Mouse (Mus musculus) heart, embryonic 14.5 days (tissue): ENCODE data around the gene Ralb. TPM values are rescaled to one million over a fixed set of nuclear protein-coding genes. Genes with fewer than 3 reads are reported as not detected.

Source experiments
- ATAC-seq: fragments of 200-750 bp; cut with Nextera tagmentation; 2 replicates; pipeline ENCODE4 v1.8.0; 2017; ENCODE audit warnings: low read depth, moderate TSS enrichment; ENCODE audit not compliant: insufficient number of reproducible peaks, insufficient read depth, low FRiP score
- H3K27ac ChIP-seq, 2 experiments: fragments of 200-500 bp in 1 of 2; fragments of 300-500 bp in 1 of 2; sonication (generic) in 1 of 2; replicated peaks in 1 of 2; 2 replicates each; pipeline ENCODE4 v1.5.1; 2012 to 2014; ENCODE audit warnings: low read depth in 2 of 2, low read length in 2 of 2, control low read depth in 1 of 2, mild to moderate bottlenecking in 1 of 2, mixed read lengths in 1 of 2; ENCODE audit not compliant: control insufficient read depth in 1 of 2, insufficient read depth in 1 of 2
- H3K27me3 ChIP-seq: fragments of 300-500 bp; sonication (generic); 2 replicates; pipeline ENCODE4 v1.6.1; 2014; ENCODE audit warnings: mild to moderate bottlenecking, low read length, control low read depth; ENCODE audit not compliant: control insufficient read depth, insufficient read depth
- H3K36me3 ChIP-seq: fragments of 300-500 bp; sonication (generic); 2 replicates; pipeline ENCODE4 v1.6.1; 2014; ENCODE audit warnings: mild to moderate bottlenecking, control low read depth, low read length, mixed read lengths; ENCODE audit not compliant: control insufficient read depth, insufficient read depth
- H3K4me1 ChIP-seq, 2 experiments: fragments of 200-500 bp in 1 of 2; fragments of 300-500 bp in 1 of 2; sonication (generic) in 1 of 2; 2 replicates each; pipeline ENCODE4 v1.6.1; 2012 to 2014; ENCODE audit warnings: low read length in 2 of 2, control low read depth in 1 of 2, mixed read lengths in 1 of 2; ENCODE audit not compliant: control insufficient read depth in 2 of 2, insufficient read depth in 2 of 2
- H3K4me2 ChIP-seq: fragments of 300-500 bp; sonication (generic); 2 replicates; pipeline ENCODE4 v1.6.1; 2014; ENCODE audit warnings: mild to moderate bottlenecking, low read length
- H3K4me3 ChIP-seq, 2 experiments: fragments of 200-500 bp in 1 of 2; fragments of 300-500 bp in 1 of 2; sonication (generic) in 1 of 2; 2 replicates each; pipeline ENCODE4 v1.5.1; 2012 to 2014; ENCODE audit warnings: low read length in 2 of 2, mild to moderate bottlenecking in 2 of 2, control low read depth in 1 of 2, low read depth in 1 of 2, moderate library complexity in 1 of 2; ENCODE audit not compliant: control insufficient read depth in 1 of 2, insufficient read depth in 1 of 2
- H3K9ac ChIP-seq: fragments of 300-500 bp; sonication (generic); 2 replicates; pipeline ENCODE4 v1.6.1; 2014; ENCODE audit warnings: mild to moderate bottlenecking, low read length
- H3K9me3 ChIP-seq: fragments of 300-500 bp; sonication (generic); 2 replicates; pipeline ENCODE4 v1.6.1; 2016; ENCODE audit warnings: low read length, control low read depth; ENCODE audit not compliant: control insufficient read depth
- WGBS: fragments of 180-500 bp; shearing (Covaris S2); extraction: QIAGEN DNeasy Blood & Tissue Kit; methylation state at CpG from one replicate; pipeline ENCODE4 v1.1.7; 2014; 5-methylcytosine and 5-hydroxymethylcytosine counted together
- polyA plus RNA-seq: library from polyadenylated mRNA; unstranded; fragments of >200 nt; fragmentation: Nextera tagmentation; extraction: Ambion mirVana; gene quantifications from 2 replicates; pipeline ENCODE4 v1.2.1, GENCODE M21; 2014

The Ralb gene
- polyA plus RNA-seq, 1 experiment from 2014 or later = 127 TPM

- no peak for ATAC-seq
- 87% methylated on average over 7 of the region's 7 CpGs for whole genome bisulfite sequencing
- H3K27ac ChIP-seq = no peak overlapping the region
- no peak overlapping the region for H3K4me3 ChIP-seq
- no peak overlapping the region for H3K4me2 ChIP-seq
- peaks cover 23% of the 10 kb centered on the region for H3K36me3 ChIP-seq
- no peak overlapping the region for H3K9ac ChIP-seq
- no peaks in the 10 kb centered on the region for H3K27me3 ChIP-seq
- H3K4me1 ChIP-seq = peaks cover 15 to 28% of the 10 kb centered on the region in 2 experiments
- 0 out of 2 replicates have a peak, but pooled peaks cover 8% of the 10 kb centered on the region for H3K9me3 ChIP-seq
These were observed 19.2 kb upstream of the Ralb start for GRCm38 (mm10) chr1:119523826-119524225.

GRCm38 (mm10) chr1:119523369-119523768 lies 18.8 kb upstream of the Ralb start:
- 75% methylated on average over 7 of the region's 7 CpGs for WGBS
- Histone ChIP-seq H3K9ac (no peak overlapping the region), H3K27me3 (no peaks in the 10 kb centered on the region), H3K9me3 (0 out of 2 replicates have a peak, but pooled peaks cover 5% of the 10 kb centered on the region), H3K27ac (no peak overlapping the region), H3K4me1 (peaks cover 15 to 28% of the 10 kb centered on the region in 2 experiments), H3K36me3 (peaks cover 18% of the 10 kb centered on the region), H3K4me3 (no peak overlapping the region), H3K4me2 (no peak overlapping the region)
- ATAC-seq = no peak

GRCm38 (mm10) chr1:119522726-119523125 lies 18.1 kb upstream of the Ralb start:
- peaks cover 12% of the 10 kb centered on the region for H3K36me3 ChIP-seq
- 0 out of 2 replicates have a peak, but pooled peaks cover 5% of the 10 kb centered on the region for H3K9me3 ChIP-seq
- H3K4me3 ChIP-seq = no peak overlapping the region
- H3K4me2 ChIP-seq = no peak overlapping the region
- 85% methylated on average over 4 of the region's 4 CpGs for WGBS
- H3K27ac ChIP-seq = no peak overlapping the region
- no peak for ATAC-seq
- peaks cover 15 to 31% of the 10 kb centered on the region in 2 experiments for H3K4me1 ChIP-seq
- H3K9ac ChIP-seq = no peak overlapping the region
- H3K27me3 ChIP-seq = no peaks in the 10 kb centered on the region

- 81% methylated on average over 7 of the region's 7 CpGs for WGBS
- Histone ChIP-seq H3K9me3 (peaks cover 5% of the 10 kb centered on the region; the same call in 1 of the 2 replicates), H3K4me3 (no peak overlapping the region), H3K27me3 (no peaks in the 10 kb centered on the region), H3K4me2 (no peak overlapping the region), H3K36me3 (peaks cover 1% of the 10 kb centered on the region), H3K9ac (no peak overlapping the region), H3K27ac (no peak overlapping the region), H3K4me1 (peaks cover 13 to 22% of the 10 kb centered on the region in 2 experiments)
- ATAC-seq = no peak
These were observed 17.1 kb upstream of the Ralb start for GRCm38 (mm10) chr1:119521681-119522080.

GRCm38 (mm10) chr1:119521029-119521428 lies 16.4 kb upstream of the Ralb start:
- 41% methylated on average over 2 of the region's 2 CpGs for WGBS
- H3K27me3 ChIP-seq = no peaks in the 10 kb centered on the region
- no peak overlapping the region for H3K4me3 ChIP-seq
- ATAC-seq = no peak
- no peaks in the 10 kb centered on the region for H3K36me3 ChIP-seq
- no peak overlapping the region for H3K9ac ChIP-seq
- peaks cover 8 to 16% of the 10 kb centered on the region in 2 experiments for H3K4me1 ChIP-seq
- no peak overlapping the region for H3K27ac ChIP-seq
- H3K9me3 ChIP-seq = peaks cover 4% of the 10 kb centered on the region; the same call in 1 of the 2 replicates
- H3K4me2 ChIP-seq = no peak overlapping the region

- H3K27me3 ChIP-seq = no peaks in the 10 kb centered on the region
- H3K4me2 ChIP-seq = no peak overlapping the region
- H3K9me3 ChIP-seq = peaks cover 4% of the 10 kb centered on the region; the same call in 1 of the 2 replicates
- no peaks in the 10 kb centered on the region for H3K36me3 ChIP-seq
- ATAC-seq = no peak
- no peak overlapping the region for H3K4me3 ChIP-seq
- H3K27ac ChIP-seq = no peak overlapping the region
- no peak overlapping the region for H3K9ac ChIP-seq
- WGBS = 77% methylated on average over 6 of the region's 6 CpGs
- peaks cover 0 to 5% of the 10 kb centered on the region in 2 experiments; a peak in 1 of 4 replicates for H3K4me1 ChIP-seq
These were observed 14.7 kb upstream of the Ralb start for GRCm38 (mm10) chr1:119519286-119519685.

- H3K27ac ChIP-seq = no peak overlapping the region
- peaks cover 4% of the 10 kb centered on the region; the same call in 1 of the 2 replicates for H3K9me3 ChIP-seq
- H3K4me3 ChIP-seq = no peak overlapping the region
- H3K9ac ChIP-seq = no peak overlapping the region
- H3K4me1 ChIP-seq = peaks cover 0 to 5% of the 10 kb centered on the region in 2 experiments; a peak in 1 of 4 replicates
- no peaks in the 10 kb centered on the region for H3K36me3 ChIP-seq
- ATAC-seq = no peak
- no peaks in the 10 kb centered on the region for H3K27me3 ChIP-seq
- H3K4me2 ChIP-seq = no peak overlapping the region
These were observed 14.2 kb upstream of the Ralb start for GRCm38 (mm10) chr1:119518786-119519185.

- no peak for ATAC-seq
- H3K4me1 ChIP-seq = peaks cover 0 to 5% of the 10 kb centered on the region in 2 experiments; a peak in 1 of 4 replicates
- H3K36me3 ChIP-seq = no peaks in the 10 kb centered on the region
- peaks cover 4% of the 10 kb centered on the region; the same call in 1 of the 2 replicates for H3K9me3 ChIP-seq
- H3K27ac ChIP-seq = no peak overlapping the region
- 59% methylated on average over 7 of the region's 7 CpGs for WGBS
- no peak overlapping the region for H3K9ac ChIP-seq
- H3K27me3 ChIP-seq = no peaks in the 10 kb centered on the region
- H3K4me2 ChIP-seq = no peak overlapping the region
- H3K4me3 ChIP-seq = no peak overlapping the region
These were observed 13.5 kb upstream of the Ralb start for GRCm38 (mm10) chr1:119518060-119518459.
